Mouse (Mus musculus): ENCODE data around the gene AC134908.4.
"Not testable (repeated sequence)": the region's sequence is repeated elsewhere in the genome, so short reads cannot be mapped to it uniquely, and the experiment has no call there.

The AC134908.4 gene

GRCm38 (mm10) chr17:25775318-25776062, 20.0 kb downstream of the AC134908.4 start:
- no peak for DNase-seq (ENCODE audit: low spot score in 2 of 2)

- peak; percentile 90 to 99 for DNase-seq (ENCODE audit: low spot score in 2 of 2)
Measured at GRCm38 (mm10) chr17:25773549-25774120, 21.8 kb downstream of the AC134908.4 start, which contains the start of gene Narfl. TSS of gene Narfl (plus strand) at chr17:25773776.

GRCm38 (mm10) chr17:25769331-25769730, 26.1 kb downstream of the AC134908.4 start:
- DNase-seq (ENCODE audit: low spot score in 2 of 2), result no peak

GRCm38 (mm10) chr17:25765886-25766285, 29.6 kb downstream of the AC134908.4 start:
- no peak for DNase-seq (ENCODE audit: low spot score in 2 of 2)

- DNase-seq (ENCODE audit: low spot score in 2 of 2), result no peak
Measured at GRCm38 (mm10) chr17:25762591-25762990, 32.9 kb downstream of the AC134908.4 start.

GRCm38 (mm10) chr17:25761561-25761970, 33.9 kb downstream of the AC134908.4 start:
- DNase-seq (ENCODE audit: low spot score in 2 of 2), result peak in 1 of 2 experiments; percentile 55

- no peak for DNase-seq (ENCODE audit: low spot score in 2 of 2)
Measured at GRCm38 (mm10) chr17:25760148-25760547, 35.3 kb downstream of the AC134908.4 start.

GRCm38 (mm10) chr17:25757691-25758090, 37.8 kb downstream of the AC134908.4 start:
- DNase-seq (ENCODE audit: low spot score in 2 of 2), result no peak

GRCm38 (mm10) chr17:25756378-25757242, 38.8 kb downstream of the AC134908.4 start:
- DNase-seq (ENCODE audit: low spot score in 2 of 2), result no peak

GRCm38 (mm10) chr17:25755627-25756377, 39.7 kb downstream of the AC134908.4 start:
- DNase-seq (ENCODE audit: low spot score in 2 of 2), result no peak

- DNase-seq (ENCODE audit: low spot score in 2 of 2), result no peak
Measured at GRCm38 (mm10) chr17:25755086-25755485, 40.4 kb downstream of the AC134908.4 start.

GRCm38 (mm10) chr17:25754241-25754640, 41.2 kb downstream of the AC134908.4 start, which contains the start of gene Msln:
TSS of gene Msln (minus strand) at chr17:25754378.
- no peak for DNase-seq (ENCODE audit: low spot score in 2 of 2)

- no peak for DNase-seq (ENCODE audit: low spot score in 2 of 2)
Measured at GRCm38 (mm10) chr17:25751446-25751845, 44.0 kb downstream of the AC134908.4 start.

- DNase-seq (ENCODE audit: low spot score in 2 of 2), result no peak
Measured at GRCm38 (mm10) chr17:25749314-25749713, 46.1 kb downstream of the AC134908.4 start.

GRCm38 (mm10) chr17:25748238-25748637, 47.2 kb downstream of the AC134908.4 start:
- DNase-seq (ENCODE audit: low spot score in 2 of 2), result no peak

- DNase-seq (ENCODE audit: low spot score in 2 of 2), result no peak
Measured at GRCm38 (mm10) chr17:25744311-25744710, 51.1 kb downstream of the AC134908.4 start.

GRCm38 (mm10) chr17:25743831-25744230, 51.6 kb downstream of the AC134908.4 start:
- DNase-seq (ENCODE audit: low spot score in 2 of 2), result no peak

- not testable (repeated sequence) for DNase-seq (ENCODE audit: low spot score in 2 of 2)
Measured at GRCm38 (mm10) chr17:25741471-25741870, 54.0 kb downstream of the AC134908.4 start.
